Mouse (Mus musculus): Measurements from ENCODE around the gene Lif. TPM values are rescaled to one million over a fixed set of nuclear protein-coding genes. Genes with fewer than 3 reads are reported as not detected.

Gene Lif
- polyA plus RNA-seq, 1 experiment from 2014 or later: 0.21 TPM

DNA sequence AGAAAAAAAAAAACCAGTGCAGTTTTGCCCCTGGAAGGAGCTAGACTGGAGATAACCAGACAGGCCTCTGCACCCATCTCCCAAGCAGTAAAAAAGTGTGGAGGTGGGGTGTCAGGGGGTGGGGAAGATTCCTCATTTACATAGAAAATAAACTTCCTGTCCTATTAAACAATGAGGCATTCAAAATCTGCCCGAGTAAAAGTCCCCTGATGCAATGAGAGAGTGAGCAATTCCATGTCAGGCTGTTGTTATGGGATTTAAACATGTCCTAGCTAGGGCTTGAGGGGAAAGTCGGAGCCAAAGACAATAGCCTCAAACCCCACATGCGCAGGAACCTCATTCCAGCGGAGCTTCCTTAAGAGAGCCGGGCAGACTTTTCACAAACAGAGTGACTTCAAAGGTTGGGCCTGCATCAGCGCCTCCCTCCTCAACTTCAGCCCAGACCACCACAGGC lies 50.7 kb downstream of the Lif start:
- H3K27me3 ChIP-seq (ENCODE audit: insufficient read depth, poor library complexity, severe bottlenecking): peaks cover 29% of the 10 kb centered on the region
- peaks cover 22% of the 10 kb centered on the region for H3K4me1 ChIP-seq
- 17% methylated on average over 6 of the region's 6 CpGs for WGBS
- DNase-seq (ENCODE audit: low spot score): no peak
- H3K36me3 ChIP-seq: no peaks in the 10 kb centered on the region
- no peaks in the 10 kb centered on the region for H3K9me3 ChIP-seq
- peak overlapping the region; percentile 83; the same call in 1 of the 2 replicates for H3K27ac ChIP-seq
- H3K4me3 ChIP-seq: peak overlapping the region; percentile 28; the same call in 1 of the 2 replicates

DNA sequence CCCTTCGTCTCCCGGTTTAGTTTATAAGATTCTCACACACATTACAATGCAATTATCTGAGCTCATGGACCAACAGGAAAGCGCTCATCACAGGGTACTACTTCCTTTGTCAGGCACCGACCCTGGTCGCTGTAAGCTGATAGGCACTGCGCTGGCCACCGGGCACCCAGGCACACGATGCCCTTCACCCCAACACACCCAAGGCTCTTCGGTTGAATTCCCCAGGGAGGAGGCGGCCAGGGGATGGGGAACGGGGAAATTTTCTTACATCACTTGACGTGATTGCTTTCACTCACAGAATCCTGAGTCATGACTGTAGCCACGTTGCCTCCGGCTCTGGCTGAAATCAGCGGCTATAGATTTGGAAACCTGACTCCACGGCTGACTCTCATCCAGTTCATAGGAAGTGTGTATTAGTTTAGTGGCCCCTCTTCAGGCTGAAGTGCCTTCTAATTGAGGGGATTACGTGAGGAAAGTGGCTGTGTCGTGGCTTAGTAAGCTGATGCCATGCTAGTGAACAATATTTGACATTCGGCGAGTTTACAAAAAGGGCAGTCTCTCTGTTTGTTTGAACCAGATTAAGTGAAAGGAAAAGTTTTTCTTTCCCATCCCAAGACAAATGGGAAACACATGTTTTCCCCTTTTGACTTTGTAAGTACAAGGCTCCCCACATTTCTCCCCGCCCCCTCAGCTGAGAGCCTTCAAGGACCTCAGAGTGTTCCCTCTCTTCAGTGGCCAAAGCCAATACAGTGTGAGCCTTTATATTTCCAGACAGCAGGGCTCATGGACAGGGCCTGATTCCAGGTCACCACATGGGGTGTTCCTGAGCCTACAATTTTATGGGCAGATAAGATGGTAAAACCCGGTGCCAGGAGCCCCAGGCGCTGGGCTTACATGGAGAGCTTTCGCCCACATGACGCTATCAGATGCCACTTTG lies 51.4 kb downstream of the Lif start:
- 35% methylated on average over 25 of the region's 25 CpGs for WGBS
- DNase-seq (ENCODE audit: low spot score): no peak
- Histone ChIP-seq H3K36me3 (no peaks in the 10 kb centered on the region), H3K4me1 (peaks cover 22% of the 10 kb centered on the region), H3K9me3 (no peaks in the 10 kb centered on the region), H3K27me3 (ENCODE audit: insufficient read depth, poor library complexity, severe bottlenecking) (peaks cover 29% of the 10 kb centered on the region), H3K27ac (peak overlapping the region; percentile 83), H3K4me3 (peak overlapping the region; percentile 28; the same call in 1 of the 2 replicates)

DNA sequence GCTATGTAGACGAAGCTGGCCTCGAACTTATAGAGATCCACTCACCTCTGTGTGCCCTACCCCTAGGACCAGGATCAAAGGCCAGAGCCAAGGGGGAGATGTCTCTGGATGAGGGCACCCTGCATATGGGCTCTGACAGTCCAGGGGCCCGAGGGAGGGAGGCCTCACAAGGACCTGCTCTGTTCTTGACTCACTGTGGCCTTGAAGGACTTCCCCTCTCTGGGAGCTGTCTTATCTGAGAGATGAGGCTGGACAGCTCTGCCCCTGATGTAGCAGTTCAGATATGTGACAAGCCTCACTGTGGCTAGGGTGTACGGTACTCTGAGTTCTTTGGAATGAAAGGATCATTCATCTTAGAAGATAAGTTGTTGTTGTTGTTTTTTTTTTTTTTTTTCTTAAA lies 52.3 kb downstream of the Lif start:
- Histone ChIP-seq H3K9me3 (no peaks in the 10 kb centered on the region), H3K36me3 (no peaks in the 10 kb centered on the region), H3K27ac (no peak overlapping the region), H3K27me3 (ENCODE audit: insufficient read depth, poor library complexity, severe bottlenecking) (peaks cover 29% of the 10 kb centered on the region), H3K4me3 (no peak overlapping the region), H3K4me1 (peaks cover 31% of the 10 kb centered on the region)
- DNase-seq (ENCODE audit: low spot score): no peak
- 59% methylated on average over 4 of the region's 4 CpGs for WGBS

DNA sequence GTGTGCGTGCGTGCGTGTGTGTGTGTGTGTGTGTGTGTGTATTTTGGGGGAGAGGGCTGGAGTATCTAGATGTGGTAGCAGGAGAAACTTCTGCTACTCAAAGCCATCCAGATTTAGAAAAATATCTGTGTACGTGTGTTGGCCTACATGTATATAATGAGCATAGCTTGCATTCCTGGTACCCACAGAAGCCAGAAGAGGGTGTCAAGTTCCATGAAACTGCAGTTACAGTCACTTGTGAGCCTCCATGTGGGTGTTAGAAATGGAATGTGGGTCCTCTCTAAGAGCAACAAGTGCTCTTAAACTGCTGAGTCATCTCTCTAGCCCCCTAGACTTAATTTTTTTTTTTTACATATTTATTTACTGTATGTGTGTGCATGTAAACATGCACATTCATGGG lies 53.0 kb downstream of the Lif start:
- Histone ChIP-seq H3K27me3 (ENCODE audit: insufficient read depth, poor library complexity, severe bottlenecking) (peaks cover 29% of the 10 kb centered on the region), H3K36me3 (no peaks in the 10 kb centered on the region), H3K4me1 (peaks cover 34% of the 10 kb centered on the region), H3K27ac (no peak overlapping the region), H3K9me3 (no peaks in the 10 kb centered on the region), H3K4me3 (no peak overlapping the region)
- no peak for DNase-seq (ENCODE audit: low spot score)
- WGBS: 84% methylated on average over 4 of the region's 4 CpGs

DNA sequence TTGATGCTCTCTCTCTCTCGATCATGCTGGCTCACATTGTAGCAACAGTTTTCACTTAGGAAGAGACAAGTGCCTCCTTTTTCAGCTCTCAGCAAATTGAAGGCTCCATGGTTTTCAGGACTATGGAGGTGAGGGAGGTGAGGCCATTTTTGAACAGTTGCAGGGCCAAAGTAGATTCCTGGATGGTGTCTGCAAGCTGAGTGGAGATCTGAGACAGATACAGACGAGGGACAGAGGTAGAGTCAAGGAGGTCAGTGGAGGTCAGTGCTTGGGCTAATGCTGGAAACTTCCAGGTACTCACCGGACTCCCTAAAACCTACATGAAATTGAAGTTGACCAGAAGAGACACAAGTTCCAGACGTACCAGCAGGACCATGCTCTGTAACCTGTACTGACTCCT lies 54.8 kb downstream of the Lif start:
- Histone ChIP-seq H3K36me3 (no peaks in the 10 kb centered on the region), H3K4me1 (peaks cover 33% of the 10 kb centered on the region), H3K27ac (no peak overlapping the region), H3K9me3 (no peaks in the 10 kb centered on the region), H3K4me3 (no peak overlapping the region), H3K27me3 (ENCODE audit: insufficient read depth, poor library complexity, severe bottlenecking) (peaks cover 26% of the 10 kb centered on the region)
- no peak for DNase-seq (ENCODE audit: low spot score)
- 71% methylated on average over 4 of the region's 4 CpGs for WGBS

DNA sequence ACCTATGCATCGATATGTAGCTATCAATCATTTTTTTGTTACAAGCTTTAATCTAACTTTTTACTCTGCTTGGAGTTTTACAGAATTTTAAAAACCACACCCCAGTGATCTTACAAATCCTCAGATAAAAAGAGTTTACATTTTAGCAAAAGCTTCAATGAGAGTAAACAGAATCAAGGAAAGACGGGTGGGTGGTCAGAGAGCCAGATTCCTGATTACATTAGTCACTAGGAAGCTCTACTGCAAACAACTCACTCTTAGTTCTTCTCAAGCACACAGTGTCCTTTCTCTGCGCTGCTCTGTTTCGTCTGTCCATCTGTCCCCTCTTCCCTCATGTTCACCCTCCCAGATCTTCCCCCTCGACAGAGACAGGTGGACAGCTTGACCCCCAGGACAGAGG lies 59.9 kb downstream of the Lif start:
- peaks cover 23% of the 10 kb centered on the region for H3K27me3 ChIP-seq (ENCODE audit: insufficient read depth, poor library complexity, severe bottlenecking)
- no peak for DNase-seq (ENCODE audit: low spot score)
- H3K4me1 ChIP-seq: peaks cover 16% of the 10 kb centered on the region
- 60% methylated on average over 5 of the region's 5 CpGs for WGBS
- no peaks in the 10 kb centered on the region for H3K36me3 ChIP-seq
- no peak overlapping the region for H3K27ac ChIP-seq
- no peaks in the 10 kb centered on the region for H3K9me3 ChIP-seq
- H3K4me3 ChIP-seq: no peak overlapping the region

DNA sequence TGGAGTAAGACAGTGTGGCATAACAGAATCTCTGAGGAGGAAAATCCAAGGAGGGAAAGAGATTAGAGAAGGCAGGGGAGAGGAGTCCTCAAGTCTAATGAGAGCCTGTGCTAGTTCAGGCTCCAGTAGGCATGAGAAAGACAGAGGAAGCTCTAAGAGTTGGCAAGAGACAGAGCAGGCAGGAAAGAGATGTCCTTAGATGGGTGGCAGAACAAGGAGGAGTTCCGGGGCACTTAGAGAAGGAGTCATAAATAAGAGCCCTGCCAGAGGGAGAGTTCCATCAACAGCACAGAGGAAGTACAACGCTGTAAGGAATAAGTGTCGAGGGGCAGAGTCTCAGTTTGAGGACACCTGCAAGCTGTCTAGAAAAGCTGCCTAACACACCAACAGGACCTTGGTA lies 60.7 kb downstream of the Lif start:
- Histone ChIP-seq H3K36me3 (no peaks in the 10 kb centered on the region), H3K27me3 (ENCODE audit: insufficient read depth, poor library complexity, severe bottlenecking) (peaks cover 26% of the 10 kb centered on the region), H3K4me1 (peaks cover 16% of the 10 kb centered on the region), H3K27ac (no peak overlapping the region), H3K9me3 (no peaks in the 10 kb centered on the region), H3K4me3 (no peak overlapping the region)
- WGBS: 74% methylated on average over 3 of the region's 3 CpGs
- no peak for DNase-seq (ENCODE audit: low spot score)

DNA sequence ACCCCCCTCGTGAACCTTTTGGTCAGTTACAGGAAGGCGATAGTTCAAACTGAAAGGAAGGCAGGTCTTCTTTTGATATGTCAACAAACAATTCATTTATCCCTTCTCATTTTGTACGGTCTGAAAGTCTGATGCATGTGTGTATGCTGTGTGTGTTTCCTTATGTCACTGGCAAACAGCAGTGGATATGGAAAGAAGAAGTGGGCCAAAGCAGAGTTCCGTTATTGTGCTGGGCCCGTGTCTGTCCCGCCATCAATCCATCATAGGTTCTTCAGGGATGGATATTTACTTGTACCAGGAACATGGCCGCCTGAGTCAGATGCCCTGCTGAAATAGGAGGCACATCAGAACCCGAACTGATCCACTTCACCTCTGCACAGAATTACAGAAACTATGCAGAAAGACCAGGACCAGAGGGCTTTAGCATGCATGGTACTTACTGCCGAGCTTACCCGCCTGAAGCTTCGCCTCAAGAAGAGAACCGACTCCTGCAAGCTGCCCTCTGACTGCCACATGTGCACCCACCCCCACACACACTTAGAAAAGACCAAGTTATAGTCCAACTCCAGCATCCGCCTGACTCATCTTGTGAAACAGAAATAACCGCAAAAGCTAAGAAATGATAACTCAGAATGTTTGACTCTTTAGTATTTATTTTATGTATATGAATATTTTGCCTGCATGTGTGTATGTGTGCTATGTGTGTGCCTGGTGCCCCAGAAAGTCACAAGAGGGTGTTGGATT lies 62.0 kb downstream of the Lif start:
- 86% methylated on average over 14 of the region's 14 CpGs for WGBS
- DNase-seq (ENCODE audit: low spot score): no peak
- Histone ChIP-seq H3K9me3 (no peaks in the 10 kb centered on the region), H3K4me3 (no peak overlapping the region), H3K27me3 (ENCODE audit: insufficient read depth, poor library complexity, severe bottlenecking) (peaks cover 26% of the 10 kb centered on the region), H3K27ac (no peak overlapping the region), H3K36me3 (no peaks in the 10 kb centered on the region), H3K4me1 (peaks cover 8% of the 10 kb centered on the region; the same call in 1 of the 2 replicates)

DNA sequence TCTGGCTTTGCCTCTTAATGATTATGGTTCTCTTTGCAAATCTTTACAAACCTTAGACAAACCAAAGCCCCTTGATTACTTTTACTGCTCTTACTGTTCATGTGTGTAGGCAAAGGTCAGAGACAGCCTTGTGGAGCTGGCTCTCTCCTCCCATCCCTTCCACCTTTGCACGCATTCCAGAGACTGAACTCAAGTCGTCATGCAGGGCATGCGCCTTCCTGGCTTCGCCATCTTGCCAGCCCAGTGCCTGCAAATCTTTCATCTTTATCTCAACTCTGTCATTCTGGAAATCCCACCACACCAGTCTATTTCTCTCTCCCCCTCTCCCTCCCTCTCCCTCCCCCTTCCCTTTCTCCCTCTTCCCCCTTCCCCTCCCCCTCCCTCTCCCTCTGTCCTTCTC lies 63.5 kb downstream of the Lif start:
- no peak for DNase-seq (ENCODE audit: low spot score)
- H3K36me3 ChIP-seq: no peaks in the 10 kb centered on the region
- H3K4me1 ChIP-seq: no peaks in the 10 kb centered on the region
- 44% methylated on average over 4 of the region's 4 CpGs for WGBS
- H3K9me3 ChIP-seq: no peaks in the 10 kb centered on the region
- peaks cover 24% of the 10 kb centered on the region for H3K27me3 ChIP-seq (ENCODE audit: insufficient read depth, poor library complexity, severe bottlenecking)
- no peak overlapping the region for H3K4me3 ChIP-seq
- no peak overlapping the region for H3K27ac ChIP-seq

Other genes with a start within 250 kb of the Lif start
- gene Sec14l4, start 226.1 kb upstream of the Lif start, polyA plus RNA-seq (2016; fragmentation: Nextera tagmentation; extraction: Ambion mirVana): 0.07 and 0.50 TPM in 2 replicates
- gene Sec14l3, start 192.7 kb upstream of the Lif start, polyA plus RNA-seq (2016; fragmentation: Nextera tagmentation; extraction: Ambion mirVana): not detected in 2 replicates
- gene Mtfp1, start 162.1 kb upstream of the Lif start, polyA plus RNA-seq (2016; fragmentation: Nextera tagmentation; extraction: Ambion mirVana): 25.7 and 26.0 TPM in 2 replicates
- 0.94 and 2.1 TPM in 2 replicates for gene Sec14l2, start 134.1 kb upstream of the Lif start, polyA plus RNA-seq (2016; fragmentation: Nextera tagmentation; extraction: Ambion mirVana)
- 16.4 and 17.1 TPM in 2 replicates for gene Rnf215, start 122.4 kb upstream of the Lif start, polyA plus RNA-seq (2016; fragmentation: Nextera tagmentation; extraction: Ambion mirVana)
- gene Ccdc157, start 97.3 kb upstream of the Lif start, polyA plus RNA-seq (2016; fragmentation: Nextera tagmentation; extraction: Ambion mirVana): 3.8 and 4.2 TPM in 2 replicates
- gene Sf3a1, start 97.2 kb upstream of the Lif start, polyA plus RNA-seq (2016; fragmentation: Nextera tagmentation; extraction: Ambion mirVana): 52.7 and 68.6 TPM in 2 replicates
- 18.7 and 22.0 TPM in 2 replicates for gene Tbc1d10a, start 70.8 kb upstream of the Lif start, polyA plus RNA-seq (2016; fragmentation: Nextera tagmentation; extraction: Ambion mirVana)
- gene Castor1, start 39.3 kb upstream of the Lif start, polyA plus RNA-seq (2016; fragmentation: Nextera tagmentation; extraction: Ambion mirVana): 1.5 and 1.7 TPM in 2 replicates
- gene Osm, start 21.1 kb upstream of the Lif start, polyA plus RNA-seq (2016; fragmentation: Nextera tagmentation; extraction: Ambion mirVana): 0.05 and 0.06 TPM in 2 replicates
- gene Hormad2, start 183.5 kb downstream of the Lif start, polyA plus RNA-seq (2016; fragmentation: Nextera tagmentation; extraction: Ambion mirVana): 0.99 and 1.1 TPM in 2 replicates

Measured in heart, embryonic 10.5 days (tissue).